In the genomic region with DNA sequence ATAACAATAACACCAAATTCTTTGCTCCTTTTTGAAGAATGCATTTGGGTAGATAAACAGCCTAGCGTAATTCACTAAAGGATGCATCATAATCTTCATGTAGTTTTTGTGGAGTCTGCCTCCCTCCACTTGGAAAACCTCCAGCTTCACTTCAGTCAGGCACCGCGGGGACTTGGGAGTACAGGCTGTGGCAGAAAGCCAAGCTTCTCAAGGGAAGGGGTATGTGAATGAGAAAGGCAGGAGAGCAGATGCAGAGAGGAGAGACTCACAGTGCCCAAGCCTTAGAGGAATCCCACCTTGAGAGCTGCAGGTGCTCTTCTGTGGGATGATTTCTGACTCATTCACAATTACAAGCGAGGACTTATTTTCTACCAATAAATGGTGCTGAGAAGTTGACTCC, we compare ENCODE assay signal across 11 mouse cellular contexts. TPM values are rescaled to one million over a fixed set of nuclear protein-coding genes. Genes with fewer than 3 reads are reported as not detected.
DNase-seq lines count a peak whose midpoint lies in the region; ATAC-seq lines count a peak whose summit lies in the region.
"Had no signal": no experiment of that assay in that cellular context is flagged by ENCODE, and none has a peak within 500 bp of the region (broad histone marks: within the 10 kb centered on the region; RNA-seq: fewer than 3 reads in every experiment).

No protein-coding gene starts in this region.

- WGBS in hindbrain, embryonic 16.5 days: 34% methylated on average over 4 of the region's 4 CpGs
- 94% methylated on average over 4 of the region's 4 CpGs for WGBS in hindbrain, embryonic 11.5 days

- H3K27ac ChIP-seq in hindbrain, embryonic 16.5 days (ENCODE audit: low read depth, low read length): no peak overlapping the region
- H3K27ac ChIP-seq in hindbrain, embryonic 11.5 days (ENCODE audit: low read depth, low read length): no peak overlapping the region
- H3K27ac ChIP-seq: embryonic facial prominence, embryonic 15.5 days; limb, embryonic 12.5 days; midbrain, embryonic 12.5 days had no signal

- DNase-seq in adrenal gland, postnatal 14 days: peak; percentile 15
- no peak for DNase-seq in adrenal gland, adult 8-10 months
- DNase-seq in hindbrain, embryonic 11.5 days (ENCODE audit: low spot score): no peak
- DNase-seq in retina, postnatal 1 day: peak; percentile 55
- no peak for DNase-seq in retina, embryonic 14.5 days (ENCODE audit: low spot score)
- peak; percentile 35 for DNase-seq in right cerebral cortex, postnatal 4 days
- no peak for DNase-seq in liver

- peak; percentile 73 for ATAC-seq in hindbrain, embryonic 16.5 days
- no peak for ATAC-seq in hindbrain, embryonic 11.5 days (ENCODE audit: low FRiP score)

- no peak overlapping the region for H3K9ac ChIP-seq in hindbrain, embryonic 16.5 days (ENCODE audit: low read depth, low read length)
- no peak overlapping the region for H3K9ac ChIP-seq in hindbrain, embryonic 11.5 days (ENCODE audit: low read depth, low read length)
- H3K9ac ChIP-seq: embryonic facial prominence, embryonic 15.5 days; limb, embryonic 12.5 days; midbrain, embryonic 12.5 days had no signal

- no peaks in the 10 kb centered on the region for H3K27me3 ChIP-seq in hindbrain, embryonic 16.5 days (replicated peaks; ENCODE audit: control insufficient read depth, insufficient read depth, low read length)
- H3K27me3 ChIP-seq in hindbrain, embryonic 11.5 days (ENCODE audit: control insufficient read depth, insufficient read depth, low read length): no peaks in the 10 kb centered on the region
- H3K27me3 ChIP-seq: embryonic facial prominence, embryonic 15.5 days; limb, embryonic 12.5 days; midbrain, embryonic 12.5 days had no signal

- 0 out of 2 replicates have a peak, but pooled peaks cover 4% of the 10 kb centered on the region for H3K9me3 ChIP-seq in hindbrain, embryonic 16.5 days (ENCODE audit: control insufficient read depth, low read length)
- H3K9me3 ChIP-seq in hindbrain, embryonic 11.5 days (ENCODE audit: control insufficient read depth, low read length): no peaks in the 10 kb centered on the region
- H3K9me3 ChIP-seq: embryonic facial prominence, embryonic 15.5 days; limb, embryonic 12.5 days; midbrain, embryonic 12.5 days had no signal

- no peaks in the 10 kb centered on the region for H3K4me1 ChIP-seq in hindbrain, embryonic 16.5 days (ENCODE audit: control insufficient read depth, insufficient read depth, low read depth, low read length)
- H3K4me1 ChIP-seq in hindbrain, embryonic 11.5 days (replicated peaks; ENCODE audit: control insufficient read depth, insufficient read depth, low read length): no peaks in the 10 kb centered on the region
- H3K4me1 ChIP-seq: embryonic facial prominence, embryonic 15.5 days; limb, embryonic 12.5 days; midbrain, embryonic 12.5 days had no signal

- H3K36me3 ChIP-seq in hindbrain, embryonic 16.5 days (ENCODE audit: control insufficient read depth, insufficient read depth, low read length): peaks cover 8% of the 10 kb centered on the region; the same call in 1 of the 2 replicates
- H3K36me3 ChIP-seq in hindbrain, embryonic 11.5 days (ENCODE audit: control insufficient read depth, insufficient read depth, low read length): no peaks in the 10 kb centered on the region
- H3K36me3 ChIP-seq: embryonic facial prominence, embryonic 15.5 days; limb, embryonic 12.5 days; midbrain, embryonic 12.5 days had no signal

- no peak overlapping the region for H3K4me2 ChIP-seq in hindbrain, embryonic 16.5 days (ENCODE audit: low read length)
- H3K4me2 ChIP-seq in hindbrain, embryonic 11.5 days (replicated peaks; ENCODE audit: low read depth, low read length): no peak overlapping the region
- H3K4me2 ChIP-seq: embryonic facial prominence, embryonic 15.5 days; limb, embryonic 12.5 days; midbrain, embryonic 12.5 days had no signal

- H3K4me3 ChIP-seq in hindbrain, embryonic 16.5 days (ENCODE audit: low read length): no peak overlapping the region
- H3K4me3 ChIP-seq in hindbrain, embryonic 11.5 days (ENCODE audit: low read depth, low read length): no peak overlapping the region
- H3K4me3 ChIP-seq: embryonic facial prominence, embryonic 15.5 days; limb, embryonic 12.5 days; midbrain, embryonic 12.5 days had no signal

RNA-seq across cellular contexts. Expression of a gene that starts 33.9 kb away (rescaled TPM):
- 0.75 and 1.1 TPM in 2 replicates for total RNA-seq in adrenal gland, postnatal 14 days (2021)
- total RNA-seq in adrenal gland, adult 8-10 months (2022): 1 to 10 TPM in 2 of 4 experiments, under 1 TPM in 2; 0.20 to 3.2 (median 1.1) TPM
- 6.3 and 7.6 TPM in 2 replicates for polyA plus RNA-seq in hindbrain, embryonic 16.5 days (2015; fragmentation: Nextera tagmentation; extraction: Ambion mirVana)
- 0.28 and 0.34 TPM in 2 replicates for polyA plus RNA-seq in hindbrain, embryonic 11.5 days (2014; fragmentation: Nextera tagmentation; extraction: Ambion mirVana)

Comparison
In these comparisons a context has a peak if more than half of its experiments do, and no peak if none do; other contexts are left out.
1. DNase-seq: peak in adrenal gland, postnatal 14 days (single experiment), retina, postnatal 1 day (single experiment) and right cerebral cortex, postnatal 4 days (single experiment); none in adrenal gland, adult 8-10 months (single experiment), hindbrain, embryonic 11.5 days (single experiment), retina, embryonic 14.5 days (single experiment) and liver (single experiment).